Mouse (Mus musculus) gastrocnemius, postnatal 36 days (tissue): ENCODE data around the gene Dhx8. TPM values are rescaled to one million over a fixed set of nuclear protein-coding genes. Genes with fewer than 3 reads are reported as not detected.

Experiments used
- DNase-seq, 2 experiments: peaks; one replicate each; pipeline ENCODE4 v3.0.0; 2022
- intact Hi-C: fragments of 180-260 bp; cut with DNase I; formaldehyde crosslinking; loops from one replicate; pipeline ENCODE4 v1.15.1; 2025
- long read RNA-seq, 2 experiments: library from polyadenylated mRNA; stranded (forward); transcript quantifications; one replicate each; pipeline ENCODE4 v2.0.0; 2021
- total RNA-seq, 2 experiments: library from RNA; stranded (reverse); gene quantifications; 2 replicates each; pipeline ENCODE4 v1.2.3; 2021

Dhx8 gene
- total RNA-seq = 10 to 100 TPM; 11.9 to 13.1 TPM
- long read RNA-seq, experiment 1, full-length matches to known transcripts = 2 of 3 reads
- long read RNA-seq, experiment 1, partial matches to known transcripts = 1 of 3 reads
- long read RNA-seq, experiment 1, other reads (novel, unspliced or antisense) = 0 of 3 reads
- long read RNA-seq, experiment 2, full-length matches to known transcripts = 3 of 7 reads
- long read RNA-seq, experiment 2, partial matches to known transcripts = 1 of 7 reads
- long read RNA-seq, experiment 2, other reads (novel, unspliced or antisense) = 3 of 7 reads

DNA sequence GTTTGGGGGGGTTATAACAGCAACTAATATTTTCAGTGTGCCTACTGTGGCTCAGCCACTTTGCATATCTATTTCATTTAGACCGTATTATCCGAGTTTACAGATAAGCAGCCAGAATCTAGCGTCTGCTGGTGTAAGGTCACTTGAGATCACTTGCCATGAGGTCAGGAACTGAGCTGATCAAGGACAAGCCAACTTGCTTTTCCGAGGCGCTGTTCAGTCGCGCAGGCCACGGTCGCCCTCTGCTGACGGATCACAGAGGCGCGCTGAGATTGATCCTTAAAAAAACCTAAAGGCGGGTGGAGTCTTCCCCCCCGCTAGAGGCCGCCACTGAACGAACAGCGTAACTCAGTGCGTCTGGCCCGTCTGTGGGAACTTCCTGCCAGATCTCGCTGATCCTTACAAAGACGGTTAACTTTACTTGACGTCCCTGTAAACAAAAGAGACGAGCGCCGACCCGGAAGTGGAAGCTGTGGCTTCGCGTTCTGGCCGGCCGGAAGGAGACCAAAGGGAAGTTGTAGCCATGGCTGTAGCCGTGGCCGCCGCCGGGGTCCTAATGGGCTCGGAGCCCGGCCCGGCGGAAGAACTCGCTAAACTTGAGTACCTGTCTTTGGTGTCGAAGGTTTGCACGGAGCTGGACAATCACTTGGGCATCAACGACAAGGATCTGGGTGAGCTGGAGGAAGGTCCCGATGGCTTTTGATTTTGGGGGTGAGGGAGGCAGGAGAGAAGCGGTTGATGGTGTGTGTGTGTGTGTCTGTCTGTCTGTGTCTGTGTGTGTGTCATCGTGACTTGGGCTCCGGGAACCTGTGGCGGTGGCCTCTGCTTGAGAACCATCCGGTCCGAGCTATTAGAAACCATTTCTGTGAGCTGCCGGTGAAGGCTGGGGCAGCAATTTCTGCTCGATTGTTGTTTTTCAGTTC lies at the start of gene Dhx8:
Gene Dhx8, plus strand, starts transcription at position 402 of the 923 bp plus-strand sequence.
- intact Hi-C loops = loop anchor here (1.0 kb wide), 2 partner anchors 69 to 74 kb away; no protein-coding TSS in a partner anchor
- peak; percentile 96 to 99 for DNase-seq

DNA sequence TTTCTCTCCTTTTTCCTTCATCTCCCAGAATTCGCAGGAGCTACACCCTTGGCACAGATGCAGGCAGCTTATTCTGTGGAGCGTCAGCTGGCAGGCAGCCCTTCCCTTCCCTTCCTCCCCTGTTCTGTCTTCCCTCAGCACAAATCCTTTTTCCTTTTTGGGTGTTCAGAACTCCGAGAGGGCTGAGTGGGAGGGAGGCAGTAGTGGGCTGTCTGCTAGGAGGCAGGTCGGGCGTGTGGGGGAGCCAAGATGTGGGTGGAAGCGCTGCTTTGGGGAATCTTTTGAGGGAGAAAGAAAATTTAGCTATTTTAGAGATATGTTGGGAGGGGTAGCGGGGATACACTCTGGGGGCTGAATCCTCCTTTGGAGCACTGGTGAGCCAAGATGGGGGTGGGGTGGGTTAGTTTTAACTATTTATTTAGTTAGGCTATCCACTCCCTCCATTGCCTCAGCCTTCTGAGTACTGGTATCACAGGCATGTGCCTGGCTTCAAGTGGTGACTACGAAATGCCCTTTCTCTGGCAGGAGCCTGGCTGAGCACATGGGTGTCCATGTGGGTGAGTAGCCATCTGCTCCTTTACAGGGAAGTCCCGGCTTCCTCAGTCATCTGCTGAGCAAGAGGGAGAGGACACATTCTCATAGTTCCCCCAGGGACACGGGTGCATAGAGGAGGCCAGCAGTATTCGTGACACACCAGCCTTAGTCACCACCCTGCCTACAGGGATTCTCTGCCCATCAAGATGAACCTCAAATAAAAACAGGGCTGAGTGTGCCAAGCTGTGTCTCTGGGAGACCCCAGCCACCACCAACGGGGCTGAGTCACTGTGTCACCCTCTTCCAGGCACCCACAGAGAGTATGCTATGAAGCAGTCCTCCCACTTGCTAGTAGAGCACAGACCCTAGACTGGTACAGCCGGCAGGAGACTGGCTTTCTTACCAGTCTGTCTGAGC lies 45.1 kb upstream of the Dhx8 start:
- DNase-seq = peak; percentile 57 to 66
- intact Hi-C loops = loop anchor here (1.0 kb wide), 1 partner anchor 27 kb away; no protein-coding TSS in a partner anchor

DNA sequence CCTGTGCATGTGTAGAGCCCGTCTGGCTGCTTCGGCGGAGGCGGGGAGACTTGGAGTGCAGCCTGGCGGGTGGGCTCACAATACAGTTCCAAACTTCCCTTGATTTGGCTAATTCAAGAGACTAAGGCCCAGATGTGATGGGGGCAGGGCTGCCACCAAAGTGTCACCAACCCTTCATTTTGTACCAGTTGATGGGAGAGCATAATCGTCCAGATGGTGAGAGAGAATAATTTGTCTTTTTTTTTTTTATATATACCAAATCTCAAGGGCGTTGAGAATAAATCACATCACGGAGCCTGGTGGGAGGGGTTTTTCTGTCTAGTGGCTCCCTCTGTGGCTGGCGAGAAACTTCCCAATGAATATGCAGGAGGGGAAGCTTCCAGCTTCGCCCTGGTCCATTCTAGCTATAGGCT lies 43.0 kb upstream of the Dhx8 start:
- intact Hi-C loops = no loop called here
- DNase-seq = no peak

DNA sequence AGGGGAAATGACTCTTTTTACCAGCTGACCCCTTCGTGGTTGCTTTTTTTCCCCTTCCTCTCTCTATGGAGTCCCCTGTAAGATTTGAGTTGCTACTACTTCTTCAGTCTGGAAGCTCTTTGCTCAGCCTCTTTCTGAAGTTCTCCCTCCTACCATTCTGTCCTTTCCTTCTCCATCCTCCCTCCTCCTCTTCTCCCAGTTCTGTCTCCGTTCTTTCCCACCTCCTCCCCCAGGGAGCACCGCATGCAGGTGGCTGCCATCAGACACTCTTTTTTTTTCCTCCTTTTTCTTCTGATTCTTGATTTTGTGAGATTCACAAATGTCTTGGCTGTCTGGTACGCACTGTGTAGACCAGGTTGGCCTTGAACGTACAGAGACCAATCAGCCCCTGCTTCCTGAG lies 42.4 kb upstream of the Dhx8 start:
- intact Hi-C loops = no loop called here
- DNase-seq = no peak

DNA sequence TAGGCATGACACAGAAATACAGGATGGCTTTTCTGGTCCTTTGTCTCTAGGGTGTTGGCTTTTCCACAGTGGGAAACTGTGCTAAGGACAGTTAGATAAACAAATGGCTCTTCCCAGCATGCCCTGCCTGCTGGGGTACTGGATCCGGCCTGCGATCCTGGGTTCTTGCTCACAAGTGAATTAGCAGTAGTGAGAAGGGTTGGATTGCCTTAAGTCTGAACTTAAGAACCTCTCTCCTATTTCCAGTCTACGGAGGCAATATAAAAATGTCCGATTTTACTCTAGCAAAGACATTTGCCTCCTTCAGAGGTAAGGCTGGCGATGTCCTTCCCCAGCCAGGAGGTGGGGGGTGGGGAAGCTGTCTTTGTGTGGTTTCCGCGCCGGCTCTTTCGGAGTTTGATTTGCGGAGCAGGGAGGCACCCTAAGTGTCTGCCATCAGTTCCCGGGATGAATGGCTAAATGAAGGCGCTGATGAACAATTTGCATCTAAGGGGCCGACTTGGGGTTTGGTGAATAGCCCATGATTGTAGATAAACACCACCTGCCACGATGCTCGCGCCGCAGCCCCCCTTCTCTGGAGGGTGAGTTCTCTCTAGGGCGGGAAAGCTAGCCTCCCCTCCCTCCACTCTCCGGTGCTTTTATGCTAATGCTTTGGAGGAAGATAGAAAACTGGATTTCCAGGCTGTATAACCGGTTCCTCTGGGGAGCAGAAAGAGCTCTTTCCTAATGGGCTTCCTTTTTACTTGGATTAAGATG lies 36.6 kb upstream of the Dhx8 start:
- intact Hi-C loops = no loop called here
- DNase-seq = no peak

DNA sequence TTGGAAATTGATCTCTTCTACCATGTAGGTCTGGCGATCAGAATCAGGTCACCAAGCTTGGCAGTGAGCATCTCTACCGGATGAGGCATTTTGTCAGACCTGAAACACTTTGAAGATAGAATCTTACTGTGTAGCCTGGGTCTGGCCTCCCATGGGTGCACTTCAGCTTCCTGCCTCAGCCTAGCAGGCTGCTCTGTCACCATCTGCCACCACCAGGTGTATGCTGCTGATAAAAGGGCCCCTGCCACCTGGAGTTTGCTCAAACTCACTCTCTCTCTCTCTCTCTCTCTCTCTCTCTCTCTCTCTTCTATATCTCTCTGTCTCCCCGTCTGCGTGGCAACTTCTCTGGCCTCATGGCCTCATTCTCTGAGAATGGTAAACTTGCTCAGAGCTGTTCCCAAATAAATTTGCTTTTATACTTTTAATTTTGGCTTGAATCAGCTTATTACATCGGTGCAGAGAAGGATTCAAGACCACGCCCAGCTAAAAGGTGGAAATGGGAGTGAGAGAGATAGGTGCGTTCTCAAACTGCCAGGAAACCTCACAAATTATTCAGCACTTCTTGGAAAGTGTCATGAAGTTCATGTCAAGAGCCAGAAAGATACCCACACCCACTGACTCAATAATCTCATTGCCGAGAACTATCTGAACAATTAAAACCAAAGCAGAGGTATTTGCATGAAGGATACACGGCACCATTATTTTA lies 35.4 kb upstream of the Dhx8 start:
- no peak for DNase-seq
- intact Hi-C loops = no loop called here

DNA sequence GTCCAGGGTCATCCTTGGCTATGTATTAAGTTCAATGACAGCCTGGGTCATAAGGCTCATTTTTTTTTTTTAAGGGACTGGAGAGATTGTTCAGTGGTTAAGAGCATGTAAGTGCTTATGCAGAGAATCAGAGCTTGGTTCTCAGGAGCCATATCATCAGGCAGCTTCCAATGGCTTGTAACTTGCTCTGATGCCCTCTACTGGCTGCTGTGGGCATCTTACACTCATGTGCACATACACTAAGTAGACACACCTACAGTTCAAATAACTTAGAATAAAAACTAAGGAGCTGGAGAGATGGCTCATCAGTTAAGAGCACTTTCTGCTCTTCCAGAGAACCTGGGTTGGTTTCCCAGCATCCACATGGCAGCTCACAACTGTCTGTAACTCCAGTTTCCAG lies 34.6 kb upstream of the Dhx8 start:
- intact Hi-C loops = no loop called here

DNA sequence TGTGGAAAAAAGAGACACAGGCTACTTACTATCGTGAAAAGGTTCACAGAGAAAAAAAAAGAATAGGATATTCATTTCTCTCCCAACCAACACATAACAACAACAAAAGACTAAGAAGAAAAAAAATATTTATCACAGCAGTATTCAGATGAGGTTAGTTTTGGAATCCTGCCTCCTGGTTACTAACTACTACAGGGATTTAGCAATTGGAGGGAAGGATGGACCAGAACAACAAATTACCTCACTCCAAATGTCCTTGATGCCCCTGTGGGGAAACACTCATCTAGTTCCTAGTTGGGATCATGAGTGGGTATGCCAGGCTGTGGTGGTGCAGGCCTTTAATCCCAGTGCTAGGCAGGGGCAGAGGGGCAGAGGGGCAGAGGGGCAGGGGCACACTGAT lies 33.2 kb upstream of the Dhx8 start:
- intact Hi-C loops = no loop called here
- no peak for DNase-seq

More for the DNA sequence above, 34.6 kb upstream of the Dhx8 start:
- DNase-seq = no peak

DNA sequence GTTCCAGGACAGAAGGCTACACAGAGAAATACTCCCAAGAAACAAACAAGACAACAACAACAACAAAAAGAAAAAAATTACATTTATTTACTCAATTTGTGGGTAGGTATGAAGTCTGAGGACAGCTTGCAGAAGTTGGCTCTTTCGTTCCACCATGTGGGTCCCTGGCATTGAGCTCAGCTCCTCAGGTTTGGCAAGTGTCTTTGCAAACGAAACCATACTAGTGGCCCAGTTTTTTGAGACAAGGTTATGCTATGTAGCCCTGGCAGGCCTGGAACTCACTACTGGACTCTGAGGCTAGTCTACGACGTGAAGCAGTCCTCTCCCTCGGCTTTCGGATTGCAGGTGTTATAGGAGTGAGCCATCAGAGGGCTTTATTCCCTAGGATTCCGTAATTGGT lies 32.7 kb upstream of the Dhx8 start:
- no peak for DNase-seq
- intact Hi-C loops = no loop called here

DNA sequence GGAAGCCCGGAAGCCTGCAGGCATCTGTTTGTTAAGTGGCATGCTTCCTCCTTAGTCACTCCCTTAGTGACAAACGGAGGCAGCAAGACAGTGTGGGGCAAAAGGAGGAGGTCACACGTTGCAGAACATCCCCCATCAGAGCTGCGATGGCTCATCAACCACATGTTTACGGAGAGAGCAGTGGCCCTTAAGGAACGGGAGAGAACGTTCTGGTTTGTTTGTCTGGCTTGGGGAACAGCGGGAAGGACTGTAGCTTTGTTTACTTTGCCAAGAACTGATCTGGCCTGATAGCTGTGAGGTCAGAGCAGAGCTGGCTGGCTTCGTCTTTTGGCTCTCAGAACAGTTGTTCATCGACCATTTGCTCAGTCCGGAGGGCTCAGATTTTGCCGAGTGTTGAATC lies 32.3 kb upstream of the Dhx8 start:
- peak; percentile 43 to 50 for DNase-seq
- intact Hi-C loops = no loop called here

DNA sequence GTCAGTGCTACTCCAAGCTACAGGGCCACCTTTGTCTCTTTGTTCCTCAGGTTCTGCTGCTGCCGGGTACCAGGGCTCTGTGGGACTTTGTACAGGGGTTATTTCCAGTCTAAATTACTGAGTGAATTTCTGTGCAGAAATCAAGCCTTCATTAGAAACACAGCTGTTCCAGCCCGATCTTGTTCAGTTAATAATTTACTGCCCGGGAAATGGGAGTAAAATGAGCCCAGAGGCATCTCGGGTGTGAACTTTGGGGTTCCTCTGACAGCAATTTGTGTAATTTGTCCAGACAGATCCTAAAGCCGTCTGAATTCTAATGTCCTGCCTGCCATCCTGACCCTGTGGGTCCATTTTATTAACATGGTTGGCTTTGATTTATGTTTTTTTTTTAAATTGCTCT lies 28.6 kb upstream of the Dhx8 start:
- intact Hi-C loops = no loop called here

DNA sequence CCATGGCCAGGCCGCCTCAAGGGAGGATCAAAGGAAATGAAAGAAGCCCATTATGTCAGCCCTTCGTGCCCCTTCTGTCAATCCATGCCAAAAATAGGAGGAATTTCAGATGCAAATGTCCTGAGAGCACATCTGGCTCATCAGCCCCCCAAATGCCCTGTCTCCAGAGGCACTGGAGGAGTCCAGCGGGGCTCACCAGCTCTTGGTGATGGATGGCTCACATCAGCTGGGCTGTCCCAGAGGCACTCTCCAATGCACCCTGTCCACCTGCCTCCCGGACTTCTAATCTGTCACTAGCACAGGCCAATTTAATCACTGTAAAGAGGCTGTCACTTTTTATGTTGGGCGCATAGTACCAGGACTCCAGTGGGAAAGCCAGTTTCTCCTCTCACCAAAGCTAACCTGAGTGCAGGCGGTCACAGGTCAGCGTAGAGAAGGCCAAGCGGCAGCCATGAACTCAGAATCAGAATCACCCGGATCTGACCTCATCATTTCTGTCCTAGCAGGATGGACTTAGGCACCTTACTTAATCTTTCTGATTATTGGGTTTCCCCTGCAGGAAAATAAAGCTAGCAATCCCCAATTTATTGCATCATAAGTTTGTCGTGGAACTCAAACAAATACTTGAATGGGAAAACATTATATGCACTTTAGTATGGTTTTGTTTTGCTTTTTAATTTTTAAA lies 25.8 kb upstream of the Dhx8 start:
- intact Hi-C loops = no loop called here
- DNase-seq = no peak

More for the DNA sequence above, 28.6 kb upstream of the Dhx8 start:
- DNase-seq = no peak

DNA sequence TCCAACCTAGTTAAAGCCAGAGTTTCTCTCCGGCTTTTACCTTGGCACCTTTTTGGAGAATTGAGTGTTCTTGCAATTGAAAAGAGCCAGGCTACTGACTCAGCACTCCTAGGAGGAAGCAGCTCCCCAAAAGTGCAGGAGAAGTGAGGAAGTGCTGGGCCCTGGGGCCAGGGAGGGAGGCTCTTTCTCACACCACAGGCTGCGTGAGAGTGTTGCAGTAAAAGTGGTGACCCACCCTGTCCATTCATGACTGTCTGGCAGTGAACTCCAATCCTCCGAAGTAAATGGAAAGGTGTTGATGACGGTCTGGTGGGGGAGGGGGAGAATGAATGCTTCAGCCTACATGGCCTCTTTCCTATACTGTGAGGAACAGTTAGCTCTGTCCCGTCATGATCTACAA lies 24.2 kb upstream of the Dhx8 start:
- intact Hi-C loops = no loop called here
- no peak for DNase-seq

DNA sequence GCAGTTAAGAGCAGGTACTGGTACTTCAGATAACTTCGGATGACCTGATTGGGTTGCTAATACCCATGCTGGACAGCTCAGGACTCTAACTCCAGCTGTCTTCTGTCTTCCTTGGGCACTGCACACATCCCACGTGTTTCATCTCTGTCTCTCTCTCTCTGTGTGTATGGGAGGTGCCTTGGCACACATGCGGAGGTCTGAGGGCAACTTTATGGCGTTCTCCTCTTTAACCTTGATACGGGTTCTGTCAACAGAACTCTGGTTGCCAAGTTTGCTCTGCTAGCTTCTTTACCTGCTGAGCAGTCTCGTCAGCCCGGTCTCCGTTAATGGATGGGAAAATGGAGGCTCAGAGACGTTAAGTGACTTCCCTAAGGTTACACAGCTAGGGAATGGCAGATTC lies 19.9 kb upstream of the Dhx8 start:
- no peak for DNase-seq
- intact Hi-C loops = no loop called here

DNA sequence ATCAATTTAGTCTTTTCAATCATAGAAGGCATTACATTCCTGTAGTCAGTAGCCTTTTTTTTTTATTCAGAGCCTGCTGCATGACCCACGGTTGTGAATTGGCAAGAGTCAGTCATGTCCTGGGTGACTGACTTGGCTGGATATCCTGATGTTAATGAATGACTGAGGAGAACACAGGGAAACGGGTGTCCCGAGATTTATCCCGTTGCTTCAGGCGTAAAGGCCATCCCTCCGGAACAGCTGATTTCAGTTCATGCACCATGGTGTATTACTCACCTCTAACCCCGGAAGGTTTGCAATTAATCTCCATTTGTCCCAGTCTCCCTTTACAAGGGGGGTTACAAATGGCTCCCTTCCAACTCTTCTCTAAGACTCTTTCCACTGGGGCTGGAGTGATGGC lies 18.7 kb upstream of the Dhx8 start:
- no peak for DNase-seq
- intact Hi-C loops = loop anchor here (1.0 kb wide), 1 partner anchor 27 kb away; no protein-coding TSS in a partner anchor

DNA sequence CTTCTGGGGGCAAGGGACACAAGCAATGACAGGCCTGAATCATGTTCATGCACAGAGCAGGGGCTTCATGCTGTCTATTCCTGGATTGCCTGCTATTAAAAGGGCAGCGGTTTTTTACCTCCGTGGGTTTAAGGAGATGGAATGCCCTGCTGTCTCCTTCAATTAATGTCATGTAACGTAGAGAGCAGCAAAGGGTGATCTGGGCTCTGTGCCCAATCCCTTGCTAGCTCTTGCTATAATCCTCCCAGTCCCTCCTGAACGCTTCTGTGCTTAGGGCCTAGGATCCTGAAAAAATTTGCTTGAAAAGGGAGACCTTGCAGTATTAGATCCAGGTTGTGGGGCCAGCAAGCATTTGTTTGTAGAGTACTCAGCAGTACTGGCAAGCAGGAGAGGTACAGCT lies 14.4 kb upstream of the Dhx8 start:
- no peak for DNase-seq
- intact Hi-C loops = loop anchor here (5.0 kb wide), 1 partner anchor 46 kb away; no protein-coding TSS in a partner anchor

DNA sequence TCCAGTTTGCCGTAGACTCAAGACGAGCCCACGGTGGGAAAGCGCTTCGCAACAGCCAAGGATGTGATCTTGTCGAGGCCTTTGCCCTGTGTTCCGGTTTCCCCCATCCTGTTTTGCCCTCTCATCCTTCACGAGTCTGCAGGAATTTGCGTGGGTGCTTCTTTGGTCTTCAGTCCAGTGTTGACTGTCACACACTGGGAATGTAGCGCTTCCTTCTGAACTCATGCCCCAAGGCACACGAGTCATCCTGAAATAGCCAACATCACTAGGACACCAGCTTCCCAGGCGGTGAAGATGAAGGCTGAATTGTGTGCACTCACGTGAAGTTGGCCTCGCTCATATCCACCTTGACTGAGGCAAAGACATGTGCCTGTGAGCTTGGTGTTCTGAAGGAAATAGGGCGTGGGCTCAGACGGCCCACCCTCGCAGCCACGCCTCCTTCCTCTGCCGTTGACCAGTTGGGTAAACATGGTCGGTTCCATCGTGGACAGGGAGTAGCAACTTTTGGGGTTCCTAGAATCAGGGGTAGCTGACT lies 12.7 kb upstream of the Dhx8 start:
- intact Hi-C loops = loop anchor here (5.0 kb wide), 1 partner anchor 48 kb away; no protein-coding TSS in a partner anchor
- no peak for DNase-seq

DNA sequence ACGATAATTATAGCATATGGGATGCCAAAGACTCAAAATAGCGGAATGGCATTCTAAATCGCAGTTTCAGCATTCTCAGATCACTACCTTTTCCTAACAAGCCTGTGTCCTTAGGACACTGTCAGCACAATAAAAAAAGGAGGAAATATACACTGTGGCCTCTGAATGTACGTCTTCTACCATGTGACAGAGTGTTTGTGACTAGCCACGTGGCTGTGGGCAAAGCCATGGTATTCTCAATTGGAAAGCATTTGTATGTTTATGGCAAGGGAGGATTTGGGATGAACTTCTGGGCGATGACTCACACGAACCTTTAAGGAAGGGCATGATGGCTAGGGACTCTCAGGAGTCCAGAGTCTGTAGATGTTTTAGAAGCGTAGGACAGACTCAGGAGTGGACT lies 7.7 kb upstream of the Dhx8 start:
- no peak for DNase-seq
- intact Hi-C loops = no loop called here
